Mouse (Mus musculus) neural tube, embryonic 14.5 days (tissue): Measurements from ENCODE around the gene Cby3. TPM values are rescaled to one million over a fixed set of nuclear protein-coding genes. Genes with fewer than 3 reads are reported as not detected.

ENCODE experiments used
- ATAC-seq: fragments of 200-750 bp; cut with Nextera tagmentation; 2 replicates; pipeline ENCODE4 v1.8.0; 2017; ENCODE audit warnings: low read depth, mild to moderate bottlenecking, moderate TSS enrichment, moderate library complexity
- H3K27ac ChIP-seq: fragments of 300-500 bp; sonication (generic); 2 replicates; pipeline ENCODE4 v1.5.1; 2014; ENCODE audit warnings: low read depth, mild to moderate bottlenecking, control low read depth, low read length, moderate library complexity, mixed read lengths
- H3K27me3 ChIP-seq: fragments of 300-500 bp; sonication (generic); 2 replicates; pipeline ENCODE4 v1.6.1; 2014; ENCODE audit warnings: low read length; ENCODE audit not compliant: control insufficient read depth, insufficient read depth
- H3K36me3 ChIP-seq: fragments of 300-500 bp; sonication (generic); 2 replicates; pipeline ENCODE4 v1.6.1; 2014; ENCODE audit warnings: low read length, mixed read lengths; ENCODE audit not compliant: control insufficient read depth, insufficient read depth
- H3K4me1 ChIP-seq: fragments of 300-500 bp; sonication (generic); 2 replicates; pipeline ENCODE4 v1.6.1; 2014; ENCODE audit warnings: low read length; ENCODE audit not compliant: control insufficient read depth, insufficient read depth
- H3K4me2 ChIP-seq: fragments of 300-500 bp; sonication (generic); 2 replicates; pipeline ENCODE4 v1.6.1; 2014; ENCODE audit warnings: mild to moderate bottlenecking, low read depth, low read length, control low read depth
- H3K4me3 ChIP-seq: fragments of 300-500 bp; sonication (generic); 2 replicates; pipeline ENCODE4 v1.5.1; 2014; ENCODE audit warnings: low read depth, low read length, control low read depth, mixed read lengths
- H3K9ac ChIP-seq: fragments of 300-500 bp; sonication (generic); replicated peaks from 2 replicates; pipeline ENCODE4 v1.6.1; 2014; ENCODE audit warnings: low read depth, mild to moderate bottlenecking, control low read depth, low read length, mixed read lengths
- H3K9me3 ChIP-seq: fragments of 300-500 bp; sonication (generic); 2 replicates; pipeline ENCODE4 v1.6.1; 2016; ENCODE audit warnings: low read length; ENCODE audit not compliant: control insufficient read depth
- WGBS: fragments of 180-500 bp; shearing (Covaris S2); extraction: QIAGEN DNeasy Blood & Tissue Kit; methylation state at CpG from one replicate; pipeline ENCODE4 v1.1.7; 2014; 5-methylcytosine and 5-hydroxymethylcytosine counted together
- polyA plus RNA-seq: library from polyadenylated mRNA; unstranded; fragments of >200 nt; fragmentation: Nextera tagmentation; extraction: Ambion mirVana; gene quantifications from 2 replicates; pipeline ENCODE4 v1.2.1, GENCODE M21; 2014

The Cby3 gene
- polyA plus RNA-seq, 1 experiment from 2014 or later = 0.92 TPM

- WGBS = under 1% methylated on average over 63 of the region's 71 CpGs
- H3K36me3 ChIP-seq = peaks cover 16% of the 10 kb centered on the region
- H3K4me3 ChIP-seq = peak overlapping the region; percentile 95
- peak; percentile 79 for ATAC-seq
- H3K4me2 ChIP-seq = peak overlapping the region; percentile 75
- peaks cover 24% of the 10 kb centered on the region for H3K4me1 ChIP-seq
- H3K27ac ChIP-seq = peak overlapping the region; percentile 99
- H3K9ac ChIP-seq = peak overlapping the region; percentile 98
- H3K9me3 ChIP-seq = no peaks in the 10 kb centered on the region
- H3K27me3 ChIP-seq = no peaks in the 10 kb centered on the region
Measured at GRCm38 (mm10) chr11:50377892-50378684, 23.8 kb downstream of the Cby3 start.

- H3K9ac ChIP-seq = peak overlapping the region; percentile 98
- no peaks in the 10 kb centered on the region for H3K27me3 ChIP-seq
- peaks cover 23% of the 10 kb centered on the region for H3K36me3 ChIP-seq
- H3K4me2 ChIP-seq = peak overlapping the region; percentile 74
- H3K4me1 ChIP-seq = peaks cover 24% of the 10 kb centered on the region
- no peak for ATAC-seq
- H3K4me3 ChIP-seq = peak overlapping the region; percentile 95
- WGBS = 62% methylated on average over 12 of the region's 12 CpGs
- H3K9me3 ChIP-seq = no peaks in the 10 kb centered on the region
- H3K27ac ChIP-seq = no peak overlapping the region
Measured at GRCm38 (mm10) chr11:50379023-50379752, 24.9 kb downstream of the Cby3 start.

- 33% methylated on average over 4 of the region's 4 CpGs for WGBS
- ATAC-seq = no peak
- no peaks in the 10 kb centered on the region for H3K27me3 ChIP-seq
- H3K9me3 ChIP-seq = no peaks in the 10 kb centered on the region
- peak overlapping the region; percentile 17; the same call in 1 of the 2 replicates for H3K4me3 ChIP-seq
- H3K9ac ChIP-seq = no peak overlapping the region
- peak overlapping the region; percentile 42 for H3K4me2 ChIP-seq
- peaks cover 33% of the 10 kb centered on the region for H3K36me3 ChIP-seq
- H3K27ac ChIP-seq = no peak overlapping the region
- peaks cover 21% of the 10 kb centered on the region for H3K4me1 ChIP-seq
Measured at GRCm38 (mm10) chr11:50381311-50381710, 27.0 kb downstream of the Cby3 start.

DNA sequence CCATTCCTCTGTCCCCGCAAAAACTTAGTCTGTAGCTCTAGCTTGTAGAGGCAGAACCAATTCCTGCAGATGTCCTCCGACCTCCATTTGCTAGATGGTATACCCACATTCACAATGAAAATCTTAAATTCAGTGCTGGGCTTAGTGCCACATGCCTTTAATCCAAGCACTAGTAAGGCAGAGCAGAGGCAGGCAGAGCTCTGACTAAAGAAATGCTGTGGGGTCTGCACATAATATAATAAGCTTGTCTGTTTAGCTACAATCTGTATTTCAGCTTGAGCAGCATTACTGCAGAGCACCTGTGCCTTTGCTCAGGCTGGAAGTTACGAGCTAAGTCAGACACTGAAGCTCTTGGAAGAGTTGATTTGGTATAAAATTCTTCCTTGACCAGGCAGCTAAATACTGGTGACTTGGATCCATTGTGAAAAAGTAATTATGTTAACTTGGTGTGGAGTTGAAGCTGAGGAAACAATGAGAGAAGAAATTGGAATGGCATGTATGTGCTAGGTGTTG is 33.0 kb downstream of the Cby3 start:
- peaks cover 57% of the 10 kb centered on the region for H3K36me3 ChIP-seq
- WGBS = 73% methylated on average over 3 of the region's 3 CpGs

GRCm38 (mm10) chr11:50387697-50388096 is 33.4 kb downstream of the Cby3 start:
- Histone ChIP-seq H3K4me3 (no peak overlapping the region), H3K4me1 (no peaks in the 10 kb centered on the region), H3K9ac (no peak overlapping the region), H3K27me3 (no peaks in the 10 kb centered on the region), H3K4me2 (no peak overlapping the region), H3K36me3 (peaks cover 53% of the 10 kb centered on the region), H3K27ac (no peak overlapping the region), H3K9me3 (no peaks in the 10 kb centered on the region)
- WGBS = 92% methylated on average over 4 of the region's 4 CpGs
- ATAC-seq = no peak

More for the DNA sequence above, 33.0 kb downstream of the Cby3 start:
- Histone ChIP-seq H3K4me2 (no peak overlapping the region), H3K9ac (no peak overlapping the region), H3K27me3 (no peaks in the 10 kb centered on the region), H3K9me3 (no peaks in the 10 kb centered on the region), H3K4me1 (no peaks in the 10 kb centered on the region), H3K4me3 (no peak overlapping the region), H3K27ac (no peak overlapping the region)
- ATAC-seq = 0 out of 2 replicates have a peak, but pooled peaks have one; percentile 19

DNA sequence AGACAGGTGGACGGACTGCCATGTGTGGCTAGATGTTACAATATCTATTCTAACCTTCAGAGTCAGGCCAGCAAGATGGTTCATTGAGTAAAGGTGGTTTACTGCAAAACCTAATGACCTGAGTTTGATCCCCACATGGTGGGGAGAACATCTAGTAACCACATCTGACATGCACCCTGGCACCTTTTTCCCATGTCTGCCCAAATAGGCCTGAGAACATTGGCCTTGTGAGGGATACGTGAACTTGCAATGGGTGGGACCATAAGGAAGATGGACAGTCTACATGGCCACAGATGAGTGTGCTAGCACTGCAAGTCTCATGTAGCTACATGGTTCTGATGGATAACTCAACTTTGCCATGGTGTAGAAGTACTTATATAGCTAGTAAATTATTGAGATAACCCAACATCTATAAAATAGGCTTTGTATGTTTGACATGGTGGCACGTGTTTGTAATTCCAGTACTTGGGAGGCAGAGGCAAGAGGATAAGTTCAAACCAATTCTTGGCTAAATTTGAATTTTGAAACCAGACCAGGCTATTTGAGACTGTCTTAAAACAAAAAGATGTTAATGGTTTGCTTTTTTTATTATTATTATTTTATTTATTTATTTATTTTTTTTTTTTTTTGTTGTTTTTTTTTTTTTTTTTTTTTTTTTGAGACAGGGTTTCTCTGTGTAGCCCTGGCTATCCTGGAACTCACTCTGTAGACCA is 34.1 kb downstream of the Cby3 start:
- WGBS = 92% methylated on average over 3 of the region's 3 CpGs
- ATAC-seq = no peak
- peaks cover 46% of the 10 kb centered on the region for H3K36me3 ChIP-seq

DNA sequence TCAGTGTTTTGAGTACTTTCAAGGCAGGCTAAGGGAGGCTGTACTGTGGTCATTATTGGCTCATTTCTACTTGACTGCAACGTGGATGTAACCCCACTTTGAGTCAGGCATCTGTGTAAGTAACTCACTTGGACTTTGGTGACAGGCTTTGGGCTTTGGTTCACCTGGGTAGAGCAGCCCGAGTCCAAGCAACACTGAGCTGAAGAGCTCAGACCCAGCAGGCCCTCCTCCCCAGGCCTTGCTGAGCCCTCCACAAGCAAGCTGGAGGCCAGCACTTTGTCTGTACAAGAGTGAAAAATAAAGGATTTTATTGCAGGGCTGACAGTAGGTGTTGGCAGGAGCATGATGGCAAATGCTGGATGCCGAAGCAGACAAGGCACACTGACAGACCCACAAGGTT is 34.7 kb downstream of the Cby3 start:
- H3K36me3 ChIP-seq = peaks cover 46% of the 10 kb centered on the region
- no peak overlapping the region for H3K9ac ChIP-seq
- no peaks in the 10 kb centered on the region for H3K27me3 ChIP-seq
- no peak overlapping the region for H3K4me2 ChIP-seq
- no peaks in the 10 kb centered on the region for H3K9me3 ChIP-seq
- no peak overlapping the region for H3K4me3 ChIP-seq
- WGBS = 83% methylated on average over 3 of the region's 3 CpGs
- H3K4me1 ChIP-seq = no peaks in the 10 kb centered on the region
- ATAC-seq = no peak
- no peak overlapping the region for H3K27ac ChIP-seq

More for the DNA sequence above, 34.1 kb downstream of the Cby3 start:
- Histone ChIP-seq H3K27me3 (no peaks in the 10 kb centered on the region), H3K27ac (no peak overlapping the region), H3K9ac (no peak overlapping the region), H3K4me3 (no peak overlapping the region), H3K4me1 (no peaks in the 10 kb centered on the region), H3K4me2 (no peak overlapping the region), H3K9me3 (no peaks in the 10 kb centered on the region)

DNA sequence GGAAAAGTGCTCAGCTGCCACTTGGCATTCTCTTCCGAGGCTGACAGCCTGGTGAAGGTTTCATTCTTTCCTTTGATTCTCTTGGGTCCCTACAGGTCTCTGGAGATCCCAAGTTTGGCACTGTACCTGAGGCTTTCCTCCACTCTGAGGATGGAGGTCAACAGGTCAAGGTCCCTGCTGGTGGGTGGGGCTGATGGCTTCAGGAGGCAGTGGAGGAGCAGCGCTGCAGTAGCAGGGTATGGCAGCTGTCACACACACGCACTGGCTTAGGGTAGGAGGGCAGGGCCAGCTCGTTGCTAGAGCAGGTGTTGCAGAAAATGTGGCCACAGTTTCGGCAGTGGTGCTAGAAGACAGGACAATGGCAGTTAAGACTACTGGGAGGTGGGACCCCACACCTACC is 35.4 kb downstream of the Cby3 start:
- Histone ChIP-seq H3K4me3 (no peak overlapping the region), H3K27me3 (no peaks in the 10 kb centered on the region), H3K9ac (no peak overlapping the region), H3K4me1 (no peaks in the 10 kb centered on the region), H3K4me2 (no peak overlapping the region), H3K9me3 (no peaks in the 10 kb centered on the region), H3K36me3 (peaks cover 48% of the 10 kb centered on the region), H3K27ac (no peak overlapping the region)
- no peak for ATAC-seq
- WGBS = 68% methylated on average over 5 of the region's 5 CpGs
